Mouse (Mus musculus) adrenal gland (tissue): ENCODE measurements around the gene Cbfb.
"Not testable (repeated sequence)": the region's sequence is repeated elsewhere in the genome, so short reads cannot be mapped to it uniquely, and the experiment has no call there.

Experiments
- intact Hi-C: fragments of 180-260 bp; cut with DNase I; formaldehyde crosslinking; loops from one replicate; pipeline ENCODE4 v1.15.1; 2025

Cbfb gene

GRCm38 (mm10) chr8:105178211-105178800 is 7.8 kb downstream of the Cbfb start:
- intact Hi-C loops = no loop called here

DNA sequence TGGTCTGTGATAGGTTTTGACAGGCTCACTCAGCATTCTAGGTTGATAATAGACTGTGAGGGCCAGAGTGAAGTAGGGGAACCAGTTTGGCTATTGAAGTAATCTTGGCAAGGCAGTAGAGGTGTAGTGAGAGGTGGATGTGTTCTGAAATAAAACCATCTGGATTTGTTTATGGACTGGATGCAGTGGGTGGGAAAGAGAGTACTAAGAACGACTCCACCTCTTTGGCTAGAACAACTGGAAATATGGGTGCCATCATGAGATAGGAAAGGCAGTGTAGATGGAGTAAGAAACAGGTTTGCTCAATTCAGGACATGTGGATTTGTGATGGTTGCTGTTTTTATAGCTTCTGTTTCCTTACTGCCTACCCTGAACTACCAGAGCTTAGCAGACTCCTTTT is 11.7 kb downstream of the Cbfb start:
- intact Hi-C loops = no loop called here

- intact Hi-C loops = no loop called here
These were observed 16.1 kb downstream of the Cbfb start for GRCm38 (mm10) chr8:105186467-105187005.

DNA sequence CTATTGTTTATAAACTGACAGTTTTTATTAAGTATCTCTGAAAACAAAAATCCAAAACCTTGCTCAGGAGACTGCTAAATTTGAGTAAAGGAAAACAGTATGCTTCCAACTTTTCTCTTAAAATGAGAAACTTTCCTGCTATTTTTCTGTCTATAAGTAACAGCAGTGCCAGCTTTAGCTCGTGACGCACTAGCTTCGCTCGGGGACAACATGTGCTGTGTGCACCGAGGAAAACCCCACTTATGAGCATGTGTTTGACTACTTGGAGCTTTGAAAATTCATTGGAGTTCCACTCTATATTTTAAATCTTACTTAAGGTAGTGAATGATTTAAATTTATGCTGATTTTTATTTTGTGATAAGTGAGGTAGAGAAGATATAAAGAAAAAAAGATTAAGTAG is 21.7 kb downstream of the Cbfb start:
- intact Hi-C loops = no loop called here

DNA sequence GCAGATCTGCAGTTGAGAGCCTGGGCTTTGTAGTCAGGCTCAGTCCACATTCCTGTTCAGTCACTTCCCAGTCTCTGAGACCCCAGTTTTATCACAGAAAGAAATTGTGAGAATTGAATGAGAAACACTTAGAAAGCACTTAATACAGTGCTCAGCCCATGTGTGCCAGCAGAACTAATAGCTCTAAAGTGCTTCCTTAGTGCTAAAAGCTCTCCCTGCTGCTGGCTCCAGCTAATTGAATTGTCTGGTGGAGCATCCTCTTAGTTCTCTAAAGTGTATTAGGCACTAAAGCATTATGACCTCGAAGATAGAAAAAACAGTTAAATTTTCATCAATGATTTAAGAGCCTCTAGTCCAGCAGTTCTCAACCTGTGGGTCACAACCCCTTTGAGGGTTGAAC is 35.3 kb downstream of the Cbfb start:
- intact Hi-C loops = no loop called here

- intact Hi-C loops = no loop called here
These were observed 36.3 kb downstream of the Cbfb start for GRCm38 (mm10) chr8:105206766-105207275.

DNA sequence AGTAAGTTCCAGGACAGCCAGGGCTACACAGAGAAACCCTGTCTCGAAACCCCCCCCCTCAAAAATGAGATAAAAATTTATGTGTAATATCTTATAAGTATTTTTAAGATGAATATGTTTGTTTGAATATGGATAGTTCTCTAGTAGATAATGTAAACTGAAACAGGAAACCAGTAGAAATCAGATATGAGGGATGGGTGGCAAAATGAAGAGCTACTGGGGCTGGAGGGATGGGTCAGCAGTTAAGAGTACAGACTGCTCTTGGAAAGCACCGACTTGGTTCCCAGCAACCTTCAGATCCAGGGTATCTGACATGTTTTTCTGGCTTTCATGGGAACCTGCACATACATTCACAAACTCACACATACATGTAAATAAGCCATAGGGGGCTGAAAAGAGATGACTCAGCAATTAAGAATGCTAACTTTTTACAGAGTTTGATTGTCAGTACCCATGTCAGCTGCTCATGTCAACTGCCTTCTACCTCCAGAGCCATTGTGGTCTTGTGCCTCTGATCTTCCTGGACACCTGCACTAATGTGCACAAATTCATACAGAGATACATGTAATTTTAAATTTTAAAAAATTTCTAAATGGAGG is 37.3 kb downstream of the Cbfb start:
- intact Hi-C loops = no loop called here

- intact Hi-C loops = no loop called here
These were observed 39.0 kb downstream of the Cbfb start for GRCm38 (mm10) chr8:105209153-105210110.

DNA sequence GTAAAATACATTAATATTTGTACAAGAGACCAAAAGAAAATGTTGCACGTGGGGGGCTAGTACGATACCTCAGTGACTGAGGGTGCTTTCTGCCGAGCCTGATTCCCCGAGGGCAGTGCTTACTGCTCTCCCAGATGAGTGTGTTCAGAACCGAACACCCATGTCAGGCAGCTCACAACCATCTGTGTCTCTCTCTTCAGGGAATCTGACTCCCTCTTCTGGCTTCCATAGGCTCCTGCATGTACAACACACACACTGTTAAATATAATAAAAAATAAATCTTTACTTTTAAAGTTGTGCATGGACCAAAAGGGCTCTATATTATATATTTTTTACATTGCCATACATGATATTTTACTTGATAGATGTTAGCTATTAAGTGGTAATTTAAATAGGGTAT is 43.6 kb downstream of the Cbfb start:
- intact Hi-C loops = no loop called here

GRCm38 (mm10) chr8:105217926-105218522 is 47.5 kb downstream of the Cbfb start:
- intact Hi-C loops = loop anchor here (5.0 kb wide), 3 partner anchors 61 to 96 kb away; no protein-coding TSS in a partner anchor

- intact Hi-C loops = loop anchor here (2.0 kb wide), 1 partner anchor 49 kb away; no protein-coding TSS in a partner anchor
These were observed 53.4 kb downstream of the Cbfb start for GRCm38 (mm10) chr8:105223850-105224249.

DNA sequence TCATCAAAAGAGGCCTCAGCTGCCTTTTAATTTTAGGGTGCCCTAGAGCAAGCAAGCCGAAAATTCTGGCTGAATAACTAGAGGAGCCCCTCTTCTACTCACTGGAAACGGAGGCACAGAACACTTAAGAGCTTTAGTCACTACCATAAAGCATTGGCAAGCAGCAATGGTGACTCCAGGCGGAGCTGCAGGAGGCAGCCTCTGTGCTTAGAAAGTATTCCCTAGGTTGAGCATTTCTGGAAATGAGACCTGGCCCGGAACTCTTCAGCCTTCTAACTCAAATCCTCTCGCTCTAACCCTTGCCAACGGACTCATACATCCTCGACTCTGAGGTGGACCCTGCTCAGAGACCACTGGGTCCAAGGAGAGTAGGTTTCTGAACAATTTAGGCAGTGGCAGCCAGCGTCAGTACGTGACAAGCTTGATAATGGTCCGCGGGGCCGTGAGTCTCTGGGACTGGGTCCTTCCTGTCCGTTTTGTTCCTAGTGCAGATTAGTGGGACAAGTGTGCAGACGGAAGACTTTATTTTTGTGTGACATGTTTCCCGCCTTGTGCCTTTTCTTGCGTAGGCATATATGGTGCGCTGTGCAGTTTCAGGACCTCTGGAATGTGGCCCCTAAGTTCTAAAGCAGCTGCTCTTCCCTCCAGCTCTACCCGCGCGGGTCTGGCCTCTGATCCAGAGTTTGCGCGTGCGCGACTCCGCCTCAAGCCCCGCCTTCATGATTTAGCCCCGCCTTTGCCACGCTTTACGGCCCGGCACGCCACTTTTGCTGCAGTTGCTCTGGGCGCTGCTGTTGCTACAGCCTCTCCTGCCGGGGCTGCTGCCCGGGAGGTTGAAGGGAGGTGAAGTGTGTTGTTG is 54.2 kb downstream of the Cbfb start, which contains the start of gene D230025D16Rik:
TSS of gene D230025D16Rik (plus strand) at position 733 of the 859 bp plus-strand sequence.
- intact Hi-C loops = loop anchor here (2.0 to 5.0 kb wide), 2 partner anchors 38 to 50 kb away; partner anchors contain the start of genes Fbxl8 and Tradd

- intact Hi-C loops = loop anchor here (2.0 to 5.0 kb wide), 2 partner anchors 37 to 50 kb away; partner anchors contain the start of genes Fbxl8 and Tradd
These were observed 54.8 kb downstream of the Cbfb start for GRCm38 (mm10) chr8:105225272-105225593.

- intact Hi-C loops = loop anchor here (2.0 to 5.0 kb wide), 2 partner anchors 36 to 51 kb away; partner anchors contain the start of genes Fbxl8 and Tradd
These were observed 55.4 kb downstream of the Cbfb start for GRCm38 (mm10) chr8:105225917-105226316.

- intact Hi-C loops = no loop called here
These were observed 61.2 kb downstream of the Cbfb start for GRCm38 (mm10) chr8:105231503-105232320.

GRCm38 (mm10) chr8:105232321-105232693 is 61.8 kb downstream of the Cbfb start:
- intact Hi-C loops = not testable (repeated sequence)

GRCm38 (mm10) chr8:105233126-105233935 is 62.9 kb downstream of the Cbfb start:
- intact Hi-C loops = no loop called here

DNA sequence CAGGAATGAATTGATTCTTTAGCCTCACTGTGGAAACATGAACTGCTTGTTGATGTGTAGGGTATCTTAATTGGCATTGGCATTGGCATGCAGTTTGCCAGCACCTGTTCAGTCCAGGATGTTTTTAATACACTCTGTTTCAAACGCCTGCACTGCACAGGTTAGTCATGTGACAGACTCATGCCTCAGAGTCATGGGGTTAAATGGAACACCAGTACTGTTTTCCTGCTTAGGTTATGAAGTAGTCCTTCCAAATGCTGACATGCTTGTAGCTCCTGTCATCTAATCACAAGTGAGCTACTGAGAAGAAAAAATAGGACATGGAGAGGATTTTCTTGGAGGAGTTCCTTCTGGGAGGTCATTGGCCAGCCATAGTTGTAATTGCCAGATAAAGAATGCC is 64.7 kb downstream of the Cbfb start:
- intact Hi-C loops = no loop called here
